Mouse (Mus musculus): Measurements from ENCODE around the gene Hdac4.

Hdac4 gene

GRCm38 (mm10) chr1:92195360-92196149, at the start of gene Hdac4:
Gene Hdac4 (minus strand): TSS chr1:92195699.
- DNase-seq (ENCODE audit: low spot score) = no peak

GRCm38 (mm10) chr1:92243549-92243948, 48.0 kb upstream of the Hdac4 start:
- no peak for DNase-seq (ENCODE audit: low spot score)

- no peak for DNase-seq (ENCODE audit: low spot score)
Observed at GRCm38 (mm10) chr1:92240072-92240471, 44.6 kb upstream of the Hdac4 start.

GRCm38 (mm10) chr1:92235600-92235999, 40.1 kb upstream of the Hdac4 start:
- DNase-seq (ENCODE audit: low spot score) = no peak

GRCm38 (mm10) chr1:92225297-92225696, 29.8 kb upstream of the Hdac4 start:
- no peak for DNase-seq (ENCODE audit: low spot score)

- no peak for DNase-seq (ENCODE audit: low spot score)
Observed at GRCm38 (mm10) chr1:92223956-92224891, 28.7 kb upstream of the Hdac4 start.

- DNase-seq (ENCODE audit: low spot score) = no peak
Observed at GRCm38 (mm10) chr1:92216710-92217109, 21.2 kb upstream of the Hdac4 start.

GRCm38 (mm10) chr1:92215996-92216630, 20.6 kb upstream of the Hdac4 start:
- no peak for DNase-seq (ENCODE audit: low spot score)

- peak; percentile 10 for DNase-seq (ENCODE audit: low spot score)
Observed at GRCm38 (mm10) chr1:92215131-92215638, 19.7 kb upstream of the Hdac4 start.

- DNase-seq (ENCODE audit: low spot score) = no peak
Observed at GRCm38 (mm10) chr1:92212003-92212750, 16.7 kb upstream of the Hdac4 start.

- DNase-seq (ENCODE audit: low spot score) = no peak
Observed at GRCm38 (mm10) chr1:92202639-92203352, 7.3 kb upstream of the Hdac4 start.

- no peak for DNase-seq (ENCODE audit: low spot score)
Observed at GRCm38 (mm10) chr1:92190463-92190862, 5.0 kb downstream of the Hdac4 start.

- DNase-seq (ENCODE audit: low spot score) = no peak
Observed at GRCm38 (mm10) chr1:92187137-92187536, 8.4 kb downstream of the Hdac4 start.

GRCm38 (mm10) chr1:92184600-92184999, 10.9 kb downstream of the Hdac4 start:
- DNase-seq (ENCODE audit: low spot score) = no peak

- no peak for DNase-seq (ENCODE audit: low spot score)
Observed at GRCm38 (mm10) chr1:92183101-92183790, 12.3 kb downstream of the Hdac4 start.

GRCm38 (mm10) chr1:92181970-92182369, 13.5 kb downstream of the Hdac4 start:
- no peak for DNase-seq (ENCODE audit: low spot score)

- DNase-seq (ENCODE audit: low spot score) = peak; percentile 100
Observed at GRCm38 (mm10) chr1:92180141-92181137, 15.1 kb downstream of the Hdac4 start.

GRCm38 (mm10) chr1:92179489-92180006, 16.0 kb downstream of the Hdac4 start:
- peak; percentile 62 for DNase-seq (ENCODE audit: low spot score)

GRCm38 (mm10) chr1:92179070-92179469, 16.4 kb downstream of the Hdac4 start:
- no peak for DNase-seq (ENCODE audit: low spot score)
